Mouse (Mus musculus): ENCODE measurements around the gene Iscu. TPM values are rescaled to one million over a fixed set of nuclear protein-coding genes. Genes with fewer than 3 reads are reported as not detected.

Iscu gene
- total RNA-seq (2017): 78.7 and 91.1 TPM in 2 replicates

GRCm38 (mm10) chr5:113772450-113772895, at the start of gene Iscu, which contains the start of gene Sart3:
Gene Iscu (plus strand): TSS chr5:113772748.
Gene Sart3 (minus strand): TSS chr5:113772510.
- ATAC-seq (replicated peaks; ENCODE audit: low read depth, poor library complexity, severe bottlenecking): peak; percentile 66

- ATAC-seq (replicated peaks; ENCODE audit: low read depth, poor library complexity, severe bottlenecking): no peak
Observed at GRCm38 (mm10) chr5:113723567-113724237, 48.8 kb upstream of the Iscu start.

GRCm38 (mm10) chr5:113724446-113724845, 48.1 kb upstream of the Iscu start, which contains the start of gene 1700069L16Rik:
Gene 1700069L16Rik (minus strand): TSS chr5:113724772.
- ATAC-seq (replicated peaks; ENCODE audit: low read depth, poor library complexity, severe bottlenecking): peak; percentile 76; the same call in 1 of the 2 replicates

- ATAC-seq (replicated peaks; ENCODE audit: low read depth, poor library complexity, severe bottlenecking): no peak
Observed at GRCm38 (mm10) chr5:113725417-113725816, 47.1 kb upstream of the Iscu start.

- ATAC-seq (replicated peaks; ENCODE audit: low read depth, poor library complexity, severe bottlenecking): no peak
Observed at GRCm38 (mm10) chr5:113726618-113727017, 45.9 kb upstream of the Iscu start.

- no peak for ATAC-seq (replicated peaks; ENCODE audit: low read depth, poor library complexity, severe bottlenecking)
Observed at GRCm38 (mm10) chr5:113727238-113727637, 45.3 kb upstream of the Iscu start.

- ATAC-seq (replicated peaks; ENCODE audit: low read depth, poor library complexity, severe bottlenecking): no peak
Observed at GRCm38 (mm10) chr5:113728011-113728410, 44.5 kb upstream of the Iscu start.

GRCm38 (mm10) chr5:113728691-113729090, 43.9 kb upstream of the Iscu start:
- ATAC-seq (replicated peaks; ENCODE audit: low read depth, poor library complexity, severe bottlenecking): no peak

- ATAC-seq (replicated peaks; ENCODE audit: low read depth, poor library complexity, severe bottlenecking): no peak
Observed at GRCm38 (mm10) chr5:113730641-113731121, 41.9 kb upstream of the Iscu start.

- no peak for ATAC-seq (replicated peaks; ENCODE audit: low read depth, poor library complexity, severe bottlenecking)
Observed at GRCm38 (mm10) chr5:113731174-113731573, 41.4 kb upstream of the Iscu start.

GRCm38 (mm10) chr5:113732182-113732581, 40.4 kb upstream of the Iscu start:
- ATAC-seq (replicated peaks; ENCODE audit: low read depth, poor library complexity, severe bottlenecking): no peak

GRCm38 (mm10) chr5:113734376-113734775, 38.2 kb upstream of the Iscu start:
- no peak for ATAC-seq (replicated peaks; ENCODE audit: low read depth, poor library complexity, severe bottlenecking)

GRCm38 (mm10) chr5:113735023-113735344, 37.6 kb upstream of the Iscu start:
- ATAC-seq (replicated peaks; ENCODE audit: low read depth, poor library complexity, severe bottlenecking): no peak

GRCm38 (mm10) chr5:113735345-113736112, 37.0 kb upstream of the Iscu start, which contains the start of gene Ficd:
Gene Ficd (plus strand): TSS chr5:113735803.
- peak; percentile 97 for ATAC-seq (replicated peaks; ENCODE audit: low read depth, poor library complexity, severe bottlenecking)

- no peak for ATAC-seq (replicated peaks; ENCODE audit: low read depth, poor library complexity, severe bottlenecking)
Observed at GRCm38 (mm10) chr5:113736113-113736502, 36.4 kb upstream of the Iscu start.

GRCm38 (mm10) chr5:113736522-113737164, 35.9 kb upstream of the Iscu start:
- no peak for ATAC-seq (replicated peaks; ENCODE audit: low read depth, poor library complexity, severe bottlenecking)

- no peak for ATAC-seq (replicated peaks; ENCODE audit: low read depth, poor library complexity, severe bottlenecking)
Observed at GRCm38 (mm10) chr5:113737607-113738237, 34.8 kb upstream of the Iscu start.

GRCm38 (mm10) chr5:113747629-113748028, 24.9 kb upstream of the Iscu start:
- no peak for ATAC-seq (replicated peaks; ENCODE audit: low read depth, poor library complexity, severe bottlenecking)

GRCm38 (mm10) chr5:113748556-113749331, 23.8 kb upstream of the Iscu start:
- ATAC-seq (replicated peaks; ENCODE audit: low read depth, poor library complexity, severe bottlenecking): no peak
